In the genomic region with DNA sequence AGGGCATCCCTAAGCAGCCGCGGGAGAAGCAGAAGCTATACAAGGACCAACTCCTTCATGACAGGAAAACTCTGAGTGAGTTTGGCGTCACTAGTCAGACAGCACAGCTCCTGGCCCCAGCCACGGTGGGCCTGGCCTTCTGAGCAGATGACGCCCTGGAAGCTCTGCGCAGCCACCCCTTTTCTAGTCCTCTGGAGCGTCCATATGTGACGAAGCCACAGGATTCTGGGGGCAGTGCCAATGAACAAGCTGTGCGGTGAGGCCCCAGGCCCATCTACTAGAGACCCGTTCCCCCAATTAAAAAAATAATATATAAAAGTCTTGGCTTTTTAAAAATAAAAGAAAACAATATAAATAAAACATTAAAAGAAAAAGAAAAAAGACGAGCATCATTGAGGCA, we compare ENCODE assay signal across 29 mouse cellular contexts. TPM values are rescaled to one million over a fixed set of nuclear protein-coding genes. Genes with fewer than 3 reads are reported as not detected.
DNase-seq lines count a peak whose midpoint lies in the region; ATAC-seq and TF ChIP-seq lines count a peak whose summit lies in the region.
"Had no signal": no experiment of that assay in that cellular context is flagged by ENCODE, and none has a peak within 500 bp of the region (broad histone marks: within the 10 kb centered on the region; RNA-seq: fewer than 3 reads in every experiment).

No protein-coding gene starts in this region.

- no peak for TF ChIP-seq CTCF in E14TG2a.4 (conservative IDR thresholded peaks at IDR 0.05; ENCODE audit: low read length)

- H3K4me3 ChIP-seq in intestine, embryonic 14.5 days (ENCODE audit: low read depth, low read length), result no peak overlapping the region
- no peak overlapping the region for H3K4me3 ChIP-seq in intestine, embryonic 16.5 days (ENCODE audit: low read length)
- H3K4me3 ChIP-seq in E14TG2a.4 (replicated peaks; ENCODE audit: low read length), result peak overlapping the region; percentile 49; the same call in 1 of the 2 replicates
- H3K4me3 ChIP-seq: embryonic facial prominence, embryonic 12.5 days; embryonic facial prominence, embryonic 15.5 days; gastrocnemius, adult 2 months; heart, embryonic 13.5 days; hindbrain, embryonic 15.5 days had no signal

- H3K9me3 ChIP-seq in intestine, embryonic 14.5 days (ENCODE audit: control insufficient read depth, low read length), result no peaks in the 10 kb centered on the region
- no peaks in the 10 kb centered on the region for H3K9me3 ChIP-seq in intestine, embryonic 16.5 days (ENCODE audit: control insufficient read depth, low read length)
- no peaks in the 10 kb centered on the region for H3K9me3 ChIP-seq in E14TG2a.4 (ENCODE audit: low read length)
- H3K9me3 ChIP-seq: embryonic facial prominence, embryonic 15.5 days; hindbrain, embryonic 15.5 days had no signal

- H3K36me3 ChIP-seq in intestine, embryonic 14.5 days (ENCODE audit: control insufficient read depth, insufficient read depth, low read length), result no peaks in the 10 kb centered on the region
- no peaks in the 10 kb centered on the region for H3K36me3 ChIP-seq in intestine, embryonic 16.5 days (ENCODE audit: control insufficient read depth, insufficient read depth, low read length)
- H3K36me3 ChIP-seq in E14TG2a.4 (ENCODE audit: insufficient read depth, low read length), result no peaks in the 10 kb centered on the region
- H3K36me3 ChIP-seq: embryonic facial prominence, embryonic 12.5 days; embryonic facial prominence, embryonic 15.5 days; heart, embryonic 13.5 days; hindbrain, embryonic 15.5 days had no signal

- WGBS in intestine, embryonic 14.5 days, result 89% methylated on average over 11 of the region's 11 CpGs
- WGBS in intestine, embryonic 16.5 days, result 87% methylated on average over 11 of the region's 11 CpGs

- no peaks in the 10 kb centered on the region for H3K4me1 ChIP-seq in intestine, embryonic 14.5 days (replicated peaks; ENCODE audit: control insufficient read depth, insufficient read depth, low read length)
- no peaks in the 10 kb centered on the region for H3K4me1 ChIP-seq in intestine, embryonic 16.5 days (ENCODE audit: control insufficient read depth, insufficient read depth, low read length)
- H3K4me1 ChIP-seq in E14TG2a.4 (replicated peaks; ENCODE audit: low read depth, low read length), result no peaks in the 10 kb centered on the region; the same call in 1 of the 2 replicates
- H3K4me1 ChIP-seq: embryonic facial prominence, embryonic 12.5 days; embryonic facial prominence, embryonic 15.5 days; heart, embryonic 13.5 days; hindbrain, embryonic 15.5 days had no signal

- DNase-seq in cerebellum, postnatal 10 days, result peak; percentile 57 to 71
- DNase-seq in cerebellum, adult 11-12 months, result no peak
- DNase-seq in intestine, embryonic 14.5 days (ENCODE audit: low spot score), result peak; percentile 29
- DNase-seq in lung, postnatal 10 days, result no peak
- DNase-seq: adrenal gland, adult 8-10 months; adrenal gland, postnatal 25 days; cerebellum, adult 18-20 months; cerebellum, adult 9-10 months; cerebellum, postnatal 25 days; forebrain, postnatal 0 days; gastrocnemius, adult 2 months; gastrocnemius, postnatal 14 days; heart, adult 18-20 months; heart, postnatal 14 days; heart, postnatal 4 days; kidney, adult 11 months had no signal

- H3K27ac ChIP-seq in intestine, embryonic 14.5 days (ENCODE audit: low read depth), result no peak overlapping the region
- H3K27ac ChIP-seq in intestine, embryonic 16.5 days (ENCODE audit: low read length), result no peak overlapping the region
- H3K27ac ChIP-seq: embryonic facial prominence, embryonic 12.5 days; embryonic facial prominence, embryonic 15.5 days; gastrocnemius, adult 2 months; heart, embryonic 13.5 days; hindbrain, embryonic 15.5 days had no signal

- ATAC-seq in intestine, embryonic 14.5 days (replicated peaks; ENCODE audit: low FRiP score, low TSS enrichment, low read depth), result no peak
- no peak for ATAC-seq in intestine, embryonic 16.5 days
- ATAC-seq: activated CD4-positive, CD25-positive, alpha-beta regulatory T cell, adult 4 months; forebrain, embryonic 14.5 days; forebrain, postnatal 0 days had no signal

- H3K4me2 ChIP-seq in intestine, embryonic 14.5 days (ENCODE audit: low read length), result no peak overlapping the region
- no peak overlapping the region for H3K4me2 ChIP-seq in intestine, embryonic 16.5 days (ENCODE audit: low read depth, low read length)
- H3K4me2 ChIP-seq: embryonic facial prominence, embryonic 12.5 days; embryonic facial prominence, embryonic 15.5 days; heart, embryonic 13.5 days; hindbrain, embryonic 15.5 days had no signal

- no peaks in the 10 kb centered on the region for H3K27me3 ChIP-seq in intestine, embryonic 14.5 days (replicated peaks; ENCODE audit: control insufficient read depth, insufficient read depth, low read length)
- no peaks in the 10 kb centered on the region for H3K27me3 ChIP-seq in intestine, embryonic 16.5 days (replicated peaks; ENCODE audit: control insufficient read depth, insufficient read depth, low read length)
- H3K27me3 ChIP-seq in E14TG2a.4 (ENCODE audit: insufficient read depth, low read length), result peaks cover 3% of the 10 kb centered on the region; the same call in 1 of the 2 replicates
- H3K27me3 ChIP-seq: embryonic facial prominence, embryonic 12.5 days; embryonic facial prominence, embryonic 15.5 days; heart, embryonic 13.5 days; hindbrain, embryonic 15.5 days had no signal

- H3K9ac ChIP-seq in intestine, embryonic 14.5 days (ENCODE audit: low read length), result no peak overlapping the region
- H3K9ac ChIP-seq in intestine, embryonic 16.5 days (ENCODE audit: low read depth, low read length), result no peak overlapping the region
- H3K9ac ChIP-seq: embryonic facial prominence, embryonic 12.5 days; embryonic facial prominence, embryonic 15.5 days; forebrain, postnatal 0 days; heart, embryonic 13.5 days; hindbrain, embryonic 15.5 days had no signal

RNA-seq across cellular contexts. Expression of gene Gm9999, which starts 7.9 kb away (rescaled TPM):
- not detected in 2 replicates for polyA plus RNA-seq in intestine, embryonic 14.5 days (2014; fragmentation: Nextera tagmentation; extraction: Ambion mirVana)
- polyA plus RNA-seq in intestine, embryonic 16.5 days (2015; fragmentation: Nextera tagmentation; extraction: Ambion mirVana), result not detected in 2 replicates
- polyA plus RNA-seq: activated CD4-positive, CD25-positive, alpha-beta regulatory T cell, adult 4 months; brain, embryonic 14.5 days; embryonic facial prominence, embryonic 12.5 days; embryonic facial prominence, embryonic 15.5 days; forebrain, embryonic 11.5 days; forebrain, embryonic 14.5 days; forebrain, postnatal 0 days; frontal cortex, adult 2 months; heart, embryonic 13.5 days; heart, embryonic 16.5 days; hindbrain, embryonic 11.5 days; hindbrain, embryonic 15.5 days had no signal

RNA-seq across cellular contexts. Expression of gene Uevld, which starts 17.1 kb away (rescaled TPM):
- 11.4 and 12.6 TPM in 2 replicates for polyA plus RNA-seq in intestine, embryonic 14.5 days (2014; fragmentation: Nextera tagmentation; extraction: Ambion mirVana)
- polyA plus RNA-seq in intestine, embryonic 16.5 days (2015; fragmentation: Nextera tagmentation; extraction: Ambion mirVana), result 10.0 and 10.1 TPM in 2 replicates

RNA-seq across cellular contexts. Expression of gene Spty2d1, which starts 32.8 kb away (rescaled TPM):
- polyA plus RNA-seq in intestine, embryonic 14.5 days (2014; fragmentation: Nextera tagmentation; extraction: Ambion mirVana), result 17.6 and 18.0 TPM in 2 replicates
- polyA plus RNA-seq in intestine, embryonic 16.5 days (2015; fragmentation: Nextera tagmentation; extraction: Ambion mirVana), result 15.2 and 16.5 TPM in 2 replicates

RNA-seq across cellular contexts. Expression of gene Tsg101, which starts 55.7 kb away (rescaled TPM):
- polyA plus RNA-seq in intestine, embryonic 14.5 days (2014; fragmentation: Nextera tagmentation; extraction: Ambion mirVana), result 165 and 174 TPM in 2 replicates
- polyA plus RNA-seq in intestine, embryonic 16.5 days (2015; fragmentation: Nextera tagmentation; extraction: Ambion mirVana), result 115 and 128 TPM in 2 replicates

Comparison
In these comparisons a context has a peak if more than half of its experiments do, and no peak if none do; other contexts are left out.
1. DNase-seq: peak in cerebellum, postnatal 10 days (2 of 2) and intestine, embryonic 14.5 days (single experiment); none in cerebellum, adult 11-12 months (single experiment) and lung, postnatal 10 days (single experiment).